Mouse (Mus musculus) liver, adult 2 months (tissue): ENCODE measurements at regions not wholly inside any gene's neighbourhood (a gene's known extent, or its start where the extent isn't known, plus 50 kb on each side); places are given as distances from the start of the nearest gene placed in this dataset.

ENCODE experiments used
- DNase-seq: peaks from one replicate; pipeline ENCODE4 v3.0.0-alpha.2; 2011; ENCODE audit warnings: low read depth, low spot score; ENCODE audit errors: extremely low read depth
- H3K27ac ChIP-seq: fragments of 200-500 bp; replicated peaks from 2 replicates; pipeline ENCODE4 v1.5.1; 2012; ENCODE audit warnings: low read depth, mild to moderate bottlenecking, control low read depth, inconsistent platforms, low read length; ENCODE audit not compliant: insufficient read depth
- H3K27me3 ChIP-seq: fragments of 200-500 bp; 2 replicates; pipeline ENCODE4 v1.6.1; 2012; ENCODE audit warnings: mild to moderate bottlenecking, moderate library complexity, low read length, inconsistent platforms; ENCODE audit not compliant: control insufficient read depth, insufficient read depth
- H3K36me3 ChIP-seq: fragments of 200-500 bp; 2 replicates; pipeline ENCODE4 v1.6.1; 2012; ENCODE audit warnings: low read length, inconsistent platforms; ENCODE audit not compliant: control insufficient read depth, insufficient read depth
- H3K4me1 ChIP-seq: fragments of 200-500 bp; 2 replicates; pipeline ENCODE4 v1.6.1; 2011; ENCODE audit warnings: low read length; ENCODE audit not compliant: control insufficient read depth, insufficient read depth
- H3K4me3 ChIP-seq: fragments of 200-500 bp; 2 replicates; pipeline ENCODE4 v1.5.1; 2011; ENCODE audit warnings: low read depth, mild to moderate bottlenecking, control low read depth, low read length, moderate library complexity; ENCODE audit not compliant: insufficient read depth
- H3K79me2 ChIP-seq: fragments of 200-500 bp; 2 replicates; pipeline ENCODE4 v1.6.1; 2012; ENCODE audit warnings: inconsistent platforms, mild to moderate bottlenecking, low read length, moderate library complexity; ENCODE audit not compliant: control insufficient read depth, insufficient read depth
- H3K9ac ChIP-seq: fragments of 200-500 bp; 2 replicates; pipeline ENCODE4 v1.6.1; 2012; ENCODE audit warnings: low read depth, mild to moderate bottlenecking, control low read depth, inconsistent platforms, low read length
- CTCF ChIP-seq: fragments of 200-500 bp; IDR thresholded peaks from 2 replicates; pipeline ENCODE4 v1.5.1; 2011; ENCODE audit warnings: low read depth, low read length, control low read depth
- POLR2A ChIP-seq: fragments of 200-500 bp; IDR thresholded peaks from 2 replicates; pipeline ENCODE4 v1.6.1; 2011; ENCODE audit warnings: low read length, control low read depth; ENCODE audit not compliant: insufficient read depth; ENCODE audit errors: extremely low read depth
- WGBS: fragments of 180-500 bp; shearing (Covaris S2); methylation state at CpG from one replicate; pipeline ENCODE4 v1.1.7; 2018; 5-methylcytosine and 5-hydroxymethylcytosine counted together

- Histone ChIP-seq H3K27ac (no peak overlapping the region), H3K4me3 (no peak overlapping the region), H3K79me2 (no peaks in the 10 kb centered on the region), H3K9ac (no peak overlapping the region), H3K27me3 (no peaks in the 10 kb centered on the region), H3K4me1 (no peaks in the 10 kb centered on the region), H3K36me3 (no peaks in the 10 kb centered on the region)
- no peak for DNase-seq
- TF ChIP-seq POLR2A: no peak
- no peak for TF ChIP-seq CTCF
- 80% methylated on average over 4 of the region's 4 CpGs for WGBS
These were observed 85.6 kb downstream of the Fgf18 start for GRCm38 (mm10) chr11:33061570-33061969.

GRCm38 (mm10) chr11:33060352-33060751, 86.8 kb downstream of the Fgf18 start:
- 65% methylated on average over 3 of the region's 3 CpGs for WGBS
- no peaks in the 10 kb centered on the region for H3K4me1 ChIP-seq
- H3K79me2 ChIP-seq: no peaks in the 10 kb centered on the region
- no peak overlapping the region for H3K4me3 ChIP-seq
- H3K27ac ChIP-seq: no peak overlapping the region
- no peak for DNase-seq
- H3K36me3 ChIP-seq: no peaks in the 10 kb centered on the region
- TF ChIP-seq POLR2A (no peak), CTCF (no peak)
- H3K27me3 ChIP-seq: no peaks in the 10 kb centered on the region
- no peak overlapping the region for H3K9ac ChIP-seq

GRCm38 (mm10) chr11:33050216-33050615, 97.0 kb downstream of the Fgf18 start:
- H3K9ac ChIP-seq: no peak overlapping the region
- TF ChIP-seq POLR2A (no peak), CTCF (no peak)
- H3K79me2 ChIP-seq: no peaks in the 10 kb centered on the region
- H3K27me3 ChIP-seq: no peaks in the 10 kb centered on the region
- 82% methylated on average over 12 of the region's 12 CpGs for WGBS
- H3K27ac ChIP-seq: no peak overlapping the region
- H3K4me3 ChIP-seq: no peak overlapping the region
- no peaks in the 10 kb centered on the region for H3K4me1 ChIP-seq
- no peaks in the 10 kb centered on the region for H3K36me3 ChIP-seq
- no peak for DNase-seq

GRCm38 (mm10) chr11:33039854-33040792, 107.1 kb downstream of the Fgf18 start:
- Histone ChIP-seq H3K36me3 (no peaks in the 10 kb centered on the region), H3K4me1 (no peaks in the 10 kb centered on the region), H3K4me3 (no peak overlapping the region), H3K27ac (no peak overlapping the region), H3K27me3 (no peaks in the 10 kb centered on the region), H3K9ac (no peak overlapping the region), H3K79me2 (no peaks in the 10 kb centered on the region)
- 79% methylated on average over 10 of the region's 10 CpGs for WGBS
- no peak for TF ChIP-seq CTCF
- TF ChIP-seq POLR2A: no peak
- DNase-seq: no peak

GRCm38 (mm10) chr11:33036367-33036766, 110.8 kb downstream of the Fgf18 start:
- H3K79me2 ChIP-seq: no peaks in the 10 kb centered on the region
- WGBS: 58% methylated on average over 4 of the region's 4 CpGs

GRCm38 (mm10) chr11:33028920-33029319, 118.3 kb downstream of the Fgf18 start:
- H3K79me2 ChIP-seq: no peaks in the 10 kb centered on the region
- peak; percentile 10 for DNase-seq
- no peaks in the 10 kb centered on the region for H3K36me3 ChIP-seq
- no peak overlapping the region for H3K27ac ChIP-seq
- TF ChIP-seq CTCF (peak; percentile 75), POLR2A (no peak)
- H3K4me3 ChIP-seq: no peak overlapping the region
- H3K9ac ChIP-seq: no peak overlapping the region
- H3K4me1 ChIP-seq: no peaks in the 10 kb centered on the region
- no peaks in the 10 kb centered on the region for H3K27me3 ChIP-seq

More at GRCm38 (mm10) chr11:33036367-33036766, 110.8 kb downstream of the Fgf18 start:
- no peaks in the 10 kb centered on the region for H3K27me3 ChIP-seq
- H3K36me3 ChIP-seq: no peaks in the 10 kb centered on the region
- no peak overlapping the region for H3K27ac ChIP-seq
- no peak for TF ChIP-seq POLR2A
- no peak for TF ChIP-seq CTCF
- H3K9ac ChIP-seq: no peak overlapping the region
- H3K4me1 ChIP-seq: no peaks in the 10 kb centered on the region
- no peak for DNase-seq
- no peak overlapping the region for H3K4me3 ChIP-seq
